Mouse (Mus musculus) G1E (cell line): ENCODE measurements at regions not wholly inside any gene's neighbourhood (a gene's known extent, or its start where the extent isn't known, plus 50 kb on each side); places are given as distances from the start of the nearest gene placed in this dataset.

Experiments
- ATAC-seq: 2 replicates; pipeline ENCODE4 v1.8.0; 2016; ENCODE audit warnings: mild to moderate bottlenecking; ENCODE audit not compliant: insufficient number of reproducible peaks, poor library complexity, low FRiP score, severe bottlenecking; ENCODE audit errors: extremely low read depth
- DNase-seq: peaks from one replicate; pipeline ENCODE4 v3.0.0; 2012; ENCODE audit warnings: low spot score
- H3K27me3 ChIP-seq: 2 replicates; pipeline ENCODE4 v1.6.1; 2012; ENCODE audit warnings: mild to moderate bottlenecking, low read length, inconsistent platforms; ENCODE audit not compliant: insufficient read depth
- H3K36me3 ChIP-seq: replicated peaks from 2 replicates; pipeline ENCODE3; 2012; ENCODE audit warnings: mild to moderate bottlenecking, inconsistent platforms
- H3K4me1 ChIP-seq: 2 replicates; pipeline ENCODE4 v1.6.1; 2012; ENCODE audit warnings: low read depth, low read length, inconsistent platforms, mixed read lengths; ENCODE audit not compliant: insufficient read depth
- H3K4me3 ChIP-seq: 2 replicates; pipeline ENCODE4 v1.5.1; 2012; ENCODE audit warnings: low read depth, mild to moderate bottlenecking, inconsistent platforms, low read length, moderate library complexity, mixed read lengths
- H3K9me3 ChIP-seq: replicated peaks from 2 replicates; pipeline ENCODE4 v1.6.1; 2012; ENCODE audit warnings: inconsistent platforms
- CTCF ChIP-seq: IDR thresholded peaks from 2 replicates; pipeline ENCODE4 v1.5.1; 2012; ENCODE audit warnings: low read depth, low read length, inconsistent platforms, mixed read lengths
- GATA1 ChIP-seq: IDR thresholded peaks from 2 replicates; pipeline ENCODE4 v1.6.1; 2012; ENCODE audit warnings: borderline replicate concordance, low read length, inconsistent platforms, mixed read lengths
- GATA2 ChIP-seq: IDR thresholded peaks from 2 replicates; pipeline ENCODE4 v1.6.1; 2012; ENCODE audit warnings: low read depth, low read length, inconsistent platforms, borderline replicate concordance
- POLR2AphosphoS5 ChIP-seq: IDR thresholded peaks from 2 replicates; pipeline ENCODE4 v1.6.1; 2012; ENCODE audit warnings: low read depth, low read length, inconsistent platforms; ENCODE audit not compliant: insufficient replicate concordance
- TAL1 ChIP-seq: conservative IDR thresholded peaks from 2 replicates; pipeline ENCODE4 v1.6.1; 2012; ENCODE audit warnings: low read depth, low read length, inconsistent platforms, mixed read lengths

- H3K27me3 ChIP-seq = peaks cover 11% of the 10 kb centered on the region; the same call in 1 of the 2 replicates
- ATAC-seq = no peak
- no peak for DNase-seq
- H3K4me3 ChIP-seq = no peak overlapping the region
- H3K36me3 ChIP-seq = no peaks in the 10 kb centered on the region
- no peaks in the 10 kb centered on the region for H3K4me1 ChIP-seq
- TF ChIP-seq GATA2 (no peak), GATA1 (no peak), POLR2AphosphoS5 (no peak), TAL1 (no peak), CTCF (no peak)
- no peaks in the 10 kb centered on the region for H3K9me3 ChIP-seq
Observed at GRCm38 (mm10) chr17:45954824-45955223, 77.3 kb downstream of the Vegfa start.

GRCm38 (mm10) chr17:45953523-45953922 is 78.6 kb downstream of the Vegfa start:
- peaks cover 13% of the 10 kb centered on the region for H3K27me3 ChIP-seq
- DNase-seq (no peak), ATAC-seq (no peak)
- no peaks in the 10 kb centered on the region for H3K4me1 ChIP-seq
- no peak for TF ChIP-seq POLR2AphosphoS5
- no peak for TF ChIP-seq GATA1
- no peak for TF ChIP-seq GATA2
- TF ChIP-seq CTCF = no peak
- no peak for TF ChIP-seq TAL1
- H3K9me3 ChIP-seq = no peaks in the 10 kb centered on the region
- no peaks in the 10 kb centered on the region for H3K36me3 ChIP-seq
- no peak overlapping the region for H3K4me3 ChIP-seq

- no peaks in the 10 kb centered on the region for H3K36me3 ChIP-seq
- H3K9me3 ChIP-seq = no peaks in the 10 kb centered on the region
- H3K27me3 ChIP-seq = peaks cover 10% of the 10 kb centered on the region
- DNase-seq = no peak
- TF ChIP-seq GATA1 (no peak), POLR2AphosphoS5 (no peak), TAL1 (no peak), GATA2 (no peak), CTCF (no peak)
- ATAC-seq = no peak
- H3K4me1 ChIP-seq = no peaks in the 10 kb centered on the region
- no peak overlapping the region for H3K4me3 ChIP-seq
Observed at GRCm38 (mm10) chr17:45950533-45951164, 81.5 kb downstream of the Vegfa start.

GRCm38 (mm10) chr17:45949141-45949540 is 83.0 kb downstream of the Vegfa start:
- DNase-seq = no peak
- TF ChIP-seq CTCF (no peak), GATA2 (no peak), GATA1 (no peak), POLR2AphosphoS5 (no peak), TAL1 (no peak)
- Histone ChIP-seq H3K4me1 (no peaks in the 10 kb centered on the region), H3K9me3 (no peaks in the 10 kb centered on the region), H3K36me3 (no peaks in the 10 kb centered on the region), H3K4me3 (no peak overlapping the region), H3K27me3 (peaks cover 10% of the 10 kb centered on the region)
- ATAC-seq = no peak

GRCm38 (mm10) chr17:45948314-45948935 is 83.7 kb downstream of the Vegfa start:
- ATAC-seq (no peak), DNase-seq (no peak)
- peaks cover 10% of the 10 kb centered on the region for H3K27me3 ChIP-seq
- H3K9me3 ChIP-seq = no peaks in the 10 kb centered on the region
- no peaks in the 10 kb centered on the region for H3K4me1 ChIP-seq
- H3K4me3 ChIP-seq = no peak overlapping the region
- TF ChIP-seq POLR2AphosphoS5 (no peak), TAL1 (no peak), GATA1 (no peak), CTCF (no peak), GATA2 (no peak)
- no peaks in the 10 kb centered on the region for H3K36me3 ChIP-seq

- DNase-seq (no peak), ATAC-seq (no peak)
- TF ChIP-seq GATA2 = no peak
- no peak for TF ChIP-seq CTCF
- Histone ChIP-seq H3K4me1 (no peaks in the 10 kb centered on the region), H3K27me3 (peaks cover 2% of the 10 kb centered on the region), H3K9me3 (no peaks in the 10 kb centered on the region), H3K36me3 (no peaks in the 10 kb centered on the region), H3K4me3 (no peak overlapping the region)
Observed at GRCm38 (mm10) chr17:45945005-45945404, 87.2 kb downstream of the Vegfa start.

GRCm38 (mm10) chr17:45943244-45943643 is 88.9 kb downstream of the Vegfa start:
- no peak for TF ChIP-seq CTCF
- no peak for TF ChIP-seq POLR2AphosphoS5
- no peak for TF ChIP-seq TAL1
- TF ChIP-seq GATA1 = no peak
- no peak for TF ChIP-seq GATA2
- Histone ChIP-seq H3K36me3 (no peaks in the 10 kb centered on the region), H3K4me3 (no peak overlapping the region), H3K4me1 (no peaks in the 10 kb centered on the region), H3K27me3 (no peaks in the 10 kb centered on the region; the same call in 1 of the 2 replicates), H3K9me3 (no peaks in the 10 kb centered on the region)
- DNase-seq (no peak), ATAC-seq (no peak)
